Mouse (Mus musculus) heart, postnatal 0 days (tissue): ENCODE measurements around the gene Ank. TPM values are rescaled to one million over a fixed set of nuclear protein-coding genes. Genes with fewer than 3 reads are reported as not detected.
A peak's percentile ranks its signal among the peaks of the same experiment; 100 is the strongest.

ENCODE experiments used
- ATAC-seq: fragments of 200-750 bp; cut with Nextera tagmentation; 2 replicates; pipeline ENCODE4 v1.8.0; 2017; ENCODE audit warnings: low read depth, moderate number of reproducible peaks, moderate library complexity; ENCODE audit not compliant: insufficient read depth
- DNase-seq: peaks from one replicate; pipeline ENCODE4 v3.0.0-alpha.2; 2016; ENCODE audit warnings: low spot score
- H3K27ac ChIP-seq: fragments of 300-500 bp; sonication (generic); 2 replicates; pipeline ENCODE4 v1.5.1; 2014; ENCODE audit warnings: low read depth, mild to moderate bottlenecking
- H3K27me3 ChIP-seq: fragments of 300-500 bp; sonication (generic); 2 replicates; pipeline ENCODE4 v1.6.1; 2014; ENCODE audit warnings: low read length, mixed read lengths; ENCODE audit not compliant: control insufficient read depth, insufficient read depth
- H3K36me3 ChIP-seq: fragments of 300-500 bp; sonication (generic); replicated peaks from 2 replicates; pipeline ENCODE4 v1.6.1; 2014; ENCODE audit warnings: low read length, mixed read lengths; ENCODE audit not compliant: control insufficient read depth, insufficient read depth
- H3K4me1 ChIP-seq: fragments of 300-500 bp; sonication (generic); 2 replicates; pipeline ENCODE4 v1.6.1; 2014; ENCODE audit warnings: antibody characterized with exemption; ENCODE audit not compliant: control insufficient read depth, insufficient read depth
- H3K4me2 ChIP-seq: fragments of 300-500 bp; sonication (generic); 2 replicates; pipeline ENCODE4 v1.6.1; 2014; ENCODE audit warnings: low read depth, mild to moderate bottlenecking, low read length, moderate library complexity
- H3K4me3 ChIP-seq: fragments of 300-500 bp; sonication (generic); 2 replicates; pipeline ENCODE4 v1.5.1; 2014; ENCODE audit warnings: low read depth, low read length
- H3K9ac ChIP-seq: fragments of 300-500 bp; sonication (generic); replicated peaks from 2 replicates; pipeline ENCODE4 v1.6.1; 2014; ENCODE audit warnings: low read depth, low read length, mixed read lengths
- H3K9me3 ChIP-seq: fragments of 300-500 bp; sonication (generic); replicated peaks from 2 replicates; pipeline ENCODE4 v1.6.1; 2016; ENCODE audit warnings: low read length; ENCODE audit not compliant: control insufficient read depth
- CTCF ChIP-seq: IDR thresholded peaks from 2 replicates; pipeline ENCODE4 v1.5.1; 2016; ENCODE audit warnings: antibody characterized with exemption, control low read depth, low read depth
- EP300 ChIP-seq: IDR thresholded peaks from 2 replicates; pipeline ENCODE4 v1.6.1; 2016; ENCODE audit warnings: antibody characterized with exemption, low read depth
- WGBS: fragments of 180-500 bp; shearing (Covaris S2); extraction: QIAGEN DNeasy Blood & Tissue Kit; methylation state at CpG from one replicate; pipeline ENCODE4 v1.1.7; 2014; 5-methylcytosine and 5-hydroxymethylcytosine counted together
- polyA plus RNA-seq: library from polyadenylated mRNA; unstranded; fragments of >200 nt; fragmentation: Nextera tagmentation; extraction: Ambion mirVana; gene quantifications from 2 replicates; pipeline ENCODE4 v1.2.1, GENCODE M21; 2015
- total RNA-seq: library from RNA; depleted of rRNA; stranded (reverse); fragments of >200 nt; gene quantifications from 2 replicates; pipeline ENCODE4 v1.2.3, GENCODE M21; 2014; ENCODE audit warnings: low replicate concordance

The Ank gene
- total and polyA plus RNA-seq, 2 experiments from 2014 or later = 21.2 to 30.6 TPM

DNA sequence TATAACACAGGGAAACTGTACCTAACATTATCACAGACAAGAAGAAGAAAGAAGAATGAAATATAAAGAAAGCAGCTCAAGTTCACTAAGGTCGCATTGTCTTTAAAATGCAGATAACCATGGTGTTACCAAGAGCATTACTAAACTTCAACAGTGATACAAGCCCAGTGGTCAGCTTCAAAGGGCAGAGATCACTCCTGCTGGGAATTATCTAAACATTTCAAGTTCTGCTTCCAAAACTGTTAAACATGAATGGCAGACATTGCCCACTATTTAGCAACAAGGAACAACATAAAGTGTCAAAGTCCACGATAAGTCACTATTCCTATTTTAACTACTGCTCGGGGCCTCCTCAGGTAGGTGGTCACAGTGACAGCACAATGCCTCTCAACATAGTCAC lies 138.1 kb downstream of the Ank start:
- no peaks in the 10 kb centered on the region for H3K4me1 ChIP-seq
- H3K9ac ChIP-seq = no peak overlapping the region
- no peak overlapping the region for H3K27ac ChIP-seq
- H3K4me3 ChIP-seq = no peak overlapping the region
- no peaks in the 10 kb centered on the region for H3K27me3 ChIP-seq
- ATAC-seq (no peak), DNase-seq (no peak)
- H3K36me3 ChIP-seq = peaks cover 70% of the 10 kb centered on the region
- TF ChIP-seq EP300 (no peak), CTCF (no peak)
- no peak overlapping the region for H3K4me2 ChIP-seq
- no peaks in the 10 kb centered on the region for H3K9me3 ChIP-seq
- WGBS = 90% methylated on average over 3 of the region's 3 CpGs

DNA sequence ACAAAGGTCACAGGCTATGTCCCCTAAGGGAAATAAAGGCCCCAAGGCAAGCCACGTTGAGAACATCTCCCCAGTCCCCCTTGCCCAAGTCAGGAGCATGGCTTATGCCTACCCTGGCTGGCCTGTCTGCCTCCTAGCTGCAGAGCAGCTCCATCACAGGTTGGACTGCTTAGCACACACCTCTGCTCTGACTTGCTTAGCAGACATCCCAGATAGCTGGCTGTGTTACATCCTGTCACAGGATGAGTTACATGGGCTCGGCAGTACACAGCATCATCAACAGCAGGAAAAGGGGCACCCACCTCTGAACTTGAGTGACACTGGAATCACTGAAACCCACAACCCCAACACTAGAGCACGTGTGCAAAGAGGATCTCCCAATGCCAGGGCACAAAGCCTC lies 138.8 kb downstream of the Ank start:
- no peak for DNase-seq
- no peaks in the 10 kb centered on the region for H3K27me3 ChIP-seq
- no peak overlapping the region for H3K27ac ChIP-seq
- H3K4me2 ChIP-seq = no peak overlapping the region
- H3K9ac ChIP-seq = no peak overlapping the region
- H3K4me1 ChIP-seq = no peaks in the 10 kb centered on the region
- H3K9me3 ChIP-seq = no peaks in the 10 kb centered on the region
- H3K36me3 ChIP-seq = peaks cover 66% of the 10 kb centered on the region
- TF ChIP-seq EP300 (no peak), CTCF (no peak; the same call in 1 of the 2 replicates)
- WGBS = 71% methylated on average over 3 of the region's 3 CpGs
- no peak overlapping the region for H3K4me3 ChIP-seq
- no peak for ATAC-seq

DNA sequence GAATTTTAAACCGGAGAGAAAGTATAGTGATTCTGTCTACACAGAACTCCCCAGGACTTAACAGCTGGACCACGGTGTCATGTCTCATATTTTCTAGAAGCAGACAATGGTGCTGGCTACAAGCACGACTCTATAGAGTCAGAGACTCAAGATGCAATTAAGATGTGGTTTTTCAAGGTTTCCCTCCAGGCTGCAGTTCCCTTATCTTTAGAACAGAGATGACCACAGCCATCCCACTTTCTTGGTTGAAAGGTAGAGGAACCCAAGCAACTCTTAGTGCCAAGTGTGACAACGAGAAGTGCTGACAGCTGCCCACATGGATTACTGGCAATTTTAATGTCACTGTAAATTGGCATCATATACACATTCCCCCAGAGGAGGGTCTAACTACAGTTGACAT lies 143.1 kb downstream of the Ank start:
- Histone ChIP-seq H3K27me3 (no peaks in the 10 kb centered on the region), H3K4me2 (no peak overlapping the region), H3K4me3 (no peak overlapping the region), H3K27ac (no peak overlapping the region), H3K9me3 (no peaks in the 10 kb centered on the region), H3K4me1 (no peaks in the 10 kb centered on the region), H3K9ac (no peak overlapping the region), H3K36me3 (peaks cover 70% of the 10 kb centered on the region)
- 84% methylated on average over 4 of the region's 4 CpGs for WGBS
- no peak for ATAC-seq
- no peak for TF ChIP-seq EP300
- no peak for TF ChIP-seq CTCF
- DNase-seq = no peak

DNA sequence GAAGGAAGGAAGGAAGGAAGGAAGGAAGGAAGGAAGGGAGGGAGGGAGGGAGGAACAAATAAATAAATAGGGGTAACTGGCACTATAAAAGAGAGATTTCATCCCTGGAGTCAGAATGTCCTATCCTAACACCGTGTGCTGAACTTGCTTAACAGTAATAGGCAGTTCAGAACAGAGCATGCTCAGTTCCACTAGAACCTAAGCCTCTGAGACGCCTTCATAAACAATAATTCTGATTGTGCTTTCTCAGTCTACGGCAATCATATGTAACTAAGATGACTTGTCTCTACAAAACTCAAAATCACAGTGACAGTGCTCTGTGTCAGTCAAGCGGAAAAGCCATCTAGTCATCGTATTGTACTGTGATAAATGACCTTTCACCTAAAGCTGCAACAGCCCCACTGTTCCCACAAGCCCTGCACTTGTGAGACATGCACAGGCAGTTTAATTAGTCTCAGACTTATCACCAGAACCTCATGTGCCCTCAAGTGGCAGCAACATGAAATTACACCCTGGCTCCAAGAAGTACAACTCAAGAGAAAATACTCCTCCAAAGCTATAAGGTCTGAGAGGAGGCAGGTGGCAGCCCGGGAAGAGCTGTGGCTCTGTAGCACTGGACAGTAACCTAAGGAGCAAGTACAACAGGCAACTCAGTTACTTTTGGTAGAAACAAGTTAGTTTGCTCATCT lies 146.2 kb downstream of the Ank start:
- 48% methylated on average over 6 of the region's 6 CpGs for WGBS
- Histone ChIP-seq H3K4me2 (no peak overlapping the region), H3K9me3 (no peaks in the 10 kb centered on the region), H3K9ac (no peak overlapping the region), H3K4me3 (no peak overlapping the region), H3K4me1 (peaks cover 11% of the 10 kb centered on the region), H3K27me3 (no peaks in the 10 kb centered on the region), H3K27ac (no peak overlapping the region), H3K36me3 (peaks cover 59% of the 10 kb centered on the region)
- TF ChIP-seq CTCF = peak; percentile 86
- no peak for TF ChIP-seq EP300
- ATAC-seq = peak; percentile 76
- DNase-seq = peak; percentile 78

DNA sequence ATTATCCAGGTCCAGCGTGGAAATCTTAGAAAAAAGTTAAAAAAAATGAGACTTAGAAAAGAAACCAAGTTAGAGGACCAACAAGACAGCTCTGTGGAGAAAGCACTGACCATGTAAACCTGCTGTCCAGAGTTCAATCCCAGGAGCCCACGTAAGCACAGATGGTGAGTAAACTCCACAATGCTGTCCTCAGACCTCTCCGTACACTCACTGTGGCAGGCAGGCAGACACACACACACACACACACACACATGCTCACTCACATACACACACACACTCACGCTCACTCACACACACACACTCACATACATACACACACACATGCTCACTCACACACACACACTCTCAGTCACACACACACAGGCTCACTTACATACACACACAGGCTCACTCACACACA lies 146.8 kb downstream of the Ank start:
- Histone ChIP-seq H3K27me3 (no peaks in the 10 kb centered on the region), H3K36me3 (peaks cover 60% of the 10 kb centered on the region), H3K9me3 (no peaks in the 10 kb centered on the region), H3K4me2 (no peak overlapping the region), H3K9ac (no peak overlapping the region), H3K4me3 (no peak overlapping the region), H3K27ac (no peak overlapping the region), H3K4me1 (peaks cover 11% of the 10 kb centered on the region)
- no peak for ATAC-seq
- WGBS = 90% methylated on average over 4 of the region's 4 CpGs
- TF ChIP-seq CTCF = no peak
- no peak for TF ChIP-seq EP300
- no peak for DNase-seq

DNA sequence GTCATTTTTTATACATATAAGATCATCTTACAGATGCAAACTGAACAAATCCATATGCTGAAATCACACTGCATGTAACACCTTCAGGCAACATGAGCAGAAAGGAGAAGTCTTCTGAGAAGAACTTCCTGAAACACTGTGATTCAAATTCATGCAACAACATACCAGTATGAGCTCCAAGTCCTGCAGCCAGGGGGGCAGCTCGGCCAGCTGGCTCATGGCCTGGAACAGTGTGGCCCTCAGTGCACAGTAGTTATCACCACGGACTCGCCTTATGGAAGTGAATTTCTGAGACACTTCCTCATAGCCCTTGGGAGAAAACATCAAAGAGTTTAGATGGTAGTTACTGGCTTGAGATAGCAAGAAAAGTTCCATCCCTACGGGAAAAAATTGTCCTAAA lies 149.7 kb downstream of the Ank start:
- no peak for ATAC-seq

More for the DNA sequence above, 149.7 kb downstream of the Ank start:
- H3K4me2 ChIP-seq = no peak overlapping the region
- H3K9ac ChIP-seq = no peak overlapping the region
- WGBS = 32% methylated on average over 4 of the region's 4 CpGs
- peak; percentile 58 for DNase-seq
- peak overlapping the region; percentile 50; the same call in 1 of the 2 replicates for H3K27ac ChIP-seq
- H3K4me1 ChIP-seq = peaks cover 27% of the 10 kb centered on the region
- H3K4me3 ChIP-seq = no peak overlapping the region
- H3K27me3 ChIP-seq = no peaks in the 10 kb centered on the region
- H3K9me3 ChIP-seq = no peaks in the 10 kb centered on the region
- TF ChIP-seq CTCF (peak; percentile 42), EP300 (no peak)
- H3K36me3 ChIP-seq = peaks cover 54% of the 10 kb centered on the region
